Mouse (Mus musculus) limb, embryonic 14.5 days (tissue): Measurements from ENCODE around the gene Olfr417. TPM values are rescaled to one million over a fixed set of nuclear protein-coding genes. Genes with fewer than 3 reads are reported as not detected.

ENCODE experiments used
- ATAC-seq: fragments of 200-750 bp; cut with Nextera tagmentation; 2 replicates; pipeline ENCODE4 v1.8.0; 2017; ENCODE audit warnings: low read depth, moderate number of reproducible peaks, moderate TSS enrichment; ENCODE audit not compliant: low FRiP score
- DNase-seq: peaks from one replicate; pipeline ENCODE4 v3.0.0-alpha.2; 2015; ENCODE audit warnings: low spot score
- H3K27ac ChIP-seq: fragments of 300-500 bp; sonication (generic); replicated peaks from 2 replicates; pipeline ENCODE4 v1.5.1; 2014; ENCODE audit warnings: low read depth, mild to moderate bottlenecking, low read length, moderate library complexity, mixed read lengths
- H3K27me3 ChIP-seq: fragments of 300-500 bp; sonication (generic); 2 replicates; pipeline ENCODE4 v1.6.1; 2014; ENCODE audit warnings: low read length, mixed read lengths; ENCODE audit not compliant: control insufficient read depth, insufficient read depth
- H3K36me3 ChIP-seq: fragments of 300-500 bp; sonication (generic); 2 replicates; pipeline ENCODE4 v1.6.1; 2014; ENCODE audit warnings: mild to moderate bottlenecking, low read length, moderate library complexity, mixed read lengths; ENCODE audit not compliant: control insufficient read depth, insufficient read depth
- H3K4me1 ChIP-seq: fragments of 300-500 bp; sonication (generic); 2 replicates; pipeline ENCODE4 v1.6.1; 2014; ENCODE audit warnings: antibody characterized with exemption, low read length, mixed read lengths; ENCODE audit not compliant: control insufficient read depth, insufficient read depth
- H3K4me2 ChIP-seq: fragments of 300-500 bp; sonication (generic); replicated peaks from 2 replicates; pipeline ENCODE4 v1.6.1; 2014; ENCODE audit warnings: low read depth, mild to moderate bottlenecking, low read length, moderate library complexity; ENCODE audit not compliant: severe bottlenecking
- H3K4me3 ChIP-seq: fragments of 300-500 bp; sonication (generic); replicated peaks from 2 replicates; pipeline ENCODE4 v1.5.1; 2014; ENCODE audit warnings: low read length
- H3K9ac ChIP-seq: fragments of 300-500 bp; sonication (generic); 2 replicates; pipeline ENCODE4 v1.6.1; 2014; ENCODE audit warnings: mild to moderate bottlenecking, low read depth, low read length, moderate library complexity; ENCODE audit not compliant: severe bottlenecking
- H3K9me3 ChIP-seq: fragments of 300-500 bp; sonication (generic); 2 replicates; pipeline ENCODE4 v1.6.1; 2016; ENCODE audit warnings: low read length; ENCODE audit not compliant: control insufficient read depth
- POLR2A ChIP-seq: fragments of 200-500 bp; IDR thresholded peaks from 2 replicates; pipeline ENCODE4 v1.8.0; 2012; ENCODE audit warnings: inconsistent platforms, mild to moderate bottlenecking, moderate library complexity, borderline replicate concordance; ENCODE audit not compliant: insufficient read depth, insufficient read length; ENCODE audit errors: extremely low read depth
- WGBS: fragments of 180-500 bp; shearing (Covaris S2); extraction: QIAGEN DNeasy Blood & Tissue Kit; methylation state at CpG from one replicate; pipeline ENCODE4 v1.1.7; 2014; 5-methylcytosine and 5-hydroxymethylcytosine counted together
- polyA plus RNA-seq, 2 experiments: library from polyadenylated mRNA; depleted of rRNA in 1 of 2; stranded (reverse) in 1 of 2; unstranded in 1 of 2; fragments of >200 nt; fragmentation: Nextera tagmentation in 1 of 2; extraction: Ambion mirVana in 1 of 2; gene quantifications; 2 replicates each; pipeline versions ENCODE4 v1.2.1 to v1.2.3; 2012 to 2014

The Olfr417 gene
- polyA plus RNA-seq, 2 experiments, result not detected

DNA sequence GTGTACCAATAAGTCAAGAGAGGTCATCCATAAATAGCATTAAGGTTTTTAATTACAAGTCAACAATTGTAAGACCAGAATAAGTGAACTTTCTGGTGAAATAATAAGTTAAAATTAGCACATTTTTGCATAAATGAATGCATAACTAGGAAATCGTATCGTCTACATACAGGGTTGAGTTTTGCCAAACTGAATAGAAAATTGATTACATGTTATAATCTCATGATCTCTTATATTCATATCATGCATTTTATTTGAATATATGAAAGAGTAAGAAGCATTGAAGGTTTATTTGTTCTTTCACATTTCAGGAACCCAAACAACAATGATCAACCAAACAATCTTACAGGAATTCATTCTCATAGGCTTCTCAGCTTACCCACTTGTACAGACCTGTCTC is 25.8 kb downstream of the Olfr417 start, which contains the start of gene Olfr248:
TSS of gene Olfr248 (plus strand) at position 301 of the 400 bp plus-strand sequence.
- Histone ChIP-seq H3K9me3 (no peaks in the 10 kb centered on the region), H3K4me3 (no peak within 1 kb of the TSS), H3K4me2 (no peak within 1 kb of the TSS), H3K4me1 (no peaks in the 10 kb centered on the region), H3K27me3 (no peaks in the 10 kb centered on the region), H3K27ac (no peak within 1 kb of the TSS), H3K9ac (no peak within 1 kb of the TSS), H3K36me3 (no peaks in the 10 kb centered on the region)
- ATAC-seq, result no peak
- 93% methylated on average over 2 of the region's 2 CpGs for WGBS
- no peak for DNase-seq
- no peak for TF ChIP-seq POLR2A

DNA sequence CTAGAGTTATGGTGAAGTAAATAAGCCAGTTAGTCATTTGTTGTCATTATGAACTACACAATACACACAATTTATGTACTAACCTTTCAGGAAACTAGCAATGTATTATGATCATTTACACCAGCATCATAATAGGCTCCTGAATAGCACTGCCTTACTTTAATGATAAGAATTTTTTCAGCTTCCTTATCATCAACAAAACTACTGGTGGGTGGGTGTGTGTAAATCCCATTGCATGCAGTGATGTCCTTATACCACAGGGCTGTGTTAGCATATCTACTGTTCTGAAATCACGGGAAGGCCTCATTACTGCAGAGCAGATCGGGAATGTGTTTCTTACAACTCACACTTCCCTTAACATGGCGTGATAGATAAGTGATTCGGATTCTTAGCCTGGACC is 58.0 kb downstream of the Olfr417 start:
- no peak for DNase-seq
- no peaks in the 10 kb centered on the region for H3K36me3 ChIP-seq
- 77% methylated on average over 4 of the region's 4 CpGs for WGBS
- H3K4me1 ChIP-seq, result no peaks in the 10 kb centered on the region
- no peak overlapping the region for H3K27ac ChIP-seq
- no peak overlapping the region for H3K9ac ChIP-seq
- no peak for ATAC-seq
- H3K9me3 ChIP-seq, result no peaks in the 10 kb centered on the region
- no peak for TF ChIP-seq POLR2A
- H3K27me3 ChIP-seq, result no peaks in the 10 kb centered on the region
- H3K4me2 ChIP-seq, result no peak overlapping the region
- no peak overlapping the region for H3K4me3 ChIP-seq

DNA sequence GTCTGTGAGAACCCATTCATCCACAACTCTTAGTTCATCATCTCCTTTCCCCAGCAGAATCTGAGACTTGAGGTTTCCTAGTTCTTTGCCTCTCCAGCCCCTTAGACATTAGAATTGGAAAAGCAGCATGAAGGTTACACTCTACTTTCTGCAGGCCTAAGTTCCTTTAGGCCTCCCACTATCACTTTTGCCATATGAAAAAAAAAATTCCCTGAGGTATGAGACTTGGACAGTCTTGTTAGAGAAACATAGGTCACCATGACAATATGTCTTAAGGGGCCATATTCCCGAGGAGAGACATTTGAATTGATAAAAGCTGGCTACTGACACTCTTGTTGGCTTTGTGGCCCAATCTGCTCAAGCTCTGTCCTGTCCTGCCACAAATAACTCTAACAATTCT is 58.8 kb downstream of the Olfr417 start, which contains the start of gene Olfr414:
TSS of gene Olfr414 (plus strand) at position 301 of the 400 bp plus-strand sequence.
- DNase-seq, result no peak
- TF ChIP-seq POLR2A, result no peak
- Histone ChIP-seq H3K4me2 (no peak within 1 kb of the TSS), H3K4me3 (no peak within 1 kb of the TSS), H3K9me3 (no peaks in the 10 kb centered on the region), H3K4me1 (no peaks in the 10 kb centered on the region), H3K36me3 (no peaks in the 10 kb centered on the region), H3K27ac (no peak within 1 kb of the TSS), H3K9ac (no peak within 1 kb of the TSS), H3K27me3 (no peaks in the 10 kb centered on the region)
- 62% methylated on average over 1 of the region's 1 CpGs for WGBS
- no peak for ATAC-seq

Other genes starting within 250 kb of the Olfr417 start
- gene Olfr231, start 244.0 kb upstream of the Olfr417 start, polyA plus RNA-seq (2012; rRNA removed), result not detected in 2 replicates
- not detected in 2 replicates for gene Olfr231, start 244.0 kb upstream of the Olfr417 start, polyA plus RNA-seq (2014; fragmentation: Nextera tagmentation; extraction: Ambion mirVana)
- not detected in 2 replicates for gene Olfr424, start 233.6 kb upstream of the Olfr417 start, polyA plus RNA-seq (2012; rRNA removed)
- gene Olfr424, start 233.6 kb upstream of the Olfr417 start, polyA plus RNA-seq (2014; fragmentation: Nextera tagmentation; extraction: Ambion mirVana), result not detected in 2 replicates
- not detected in 2 replicates for gene Olfr420, start 209.5 kb upstream of the Olfr417 start, polyA plus RNA-seq (2012; rRNA removed)
- gene Olfr420, start 209.5 kb upstream of the Olfr417 start, polyA plus RNA-seq (2014; fragmentation: Nextera tagmentation; extraction: Ambion mirVana), result not detected in 2 replicates
- gene Spta1, start 192.3 kb upstream of the Olfr417 start, polyA plus RNA-seq (2012; rRNA removed), result 0.09 and 0.19 TPM in 2 replicates
- gene Spta1, start 192.3 kb upstream of the Olfr417 start, polyA plus RNA-seq (2014; fragmentation: Nextera tagmentation; extraction: Ambion mirVana), result 0.19 and 0.34 TPM in 2 replicates
- gene Olfr419, start 113.1 kb upstream of the Olfr417 start, polyA plus RNA-seq (2012; rRNA removed), result not detected in 2 replicates
- gene Olfr419, start 113.1 kb upstream of the Olfr417 start, polyA plus RNA-seq (2014; fragmentation: Nextera tagmentation; extraction: Ambion mirVana), result not detected in 2 replicates
- gene Mptx1, start 34.6 kb upstream of the Olfr417 start, polyA plus RNA-seq (2012; rRNA removed), result not detected in 2 replicates
- gene Mptx1, start 34.6 kb upstream of the Olfr417 start, polyA plus RNA-seq (2014; fragmentation: Nextera tagmentation; extraction: Ambion mirVana), result not detected in 2 replicates
- gene Olfr248, start 25.9 kb downstream of the Olfr417 start, polyA plus RNA-seq (2012; rRNA removed), result not detected in 2 replicates
- not detected in 2 replicates for gene Olfr248, start 25.9 kb downstream of the Olfr417 start, polyA plus RNA-seq (2014; fragmentation: Nextera tagmentation; extraction: Ambion mirVana)
- gene Olfr414, start 58.9 kb downstream of the Olfr417 start, polyA plus RNA-seq (2012; rRNA removed), result not detected in 2 replicates
- gene Olfr414, start 58.9 kb downstream of the Olfr417 start, polyA plus RNA-seq (2014; fragmentation: Nextera tagmentation; extraction: Ambion mirVana), result not detected in 2 replicates
- gene Olfr220, start 77.0 kb downstream of the Olfr417 start, polyA plus RNA-seq (2012; rRNA removed), result not detected in 2 replicates
- not detected in 2 replicates for gene Olfr220, start 77.0 kb downstream of the Olfr417 start, polyA plus RNA-seq (2014; fragmentation: Nextera tagmentation; extraction: Ambion mirVana)
- gene Fmn2, start 136.7 kb downstream of the Olfr417 start, polyA plus RNA-seq (2012; rRNA removed), result 1.9 and 2.0 TPM in 2 replicates
- 0.67 and 0.93 TPM in 2 replicates for gene Fmn2, start 136.7 kb downstream of the Olfr417 start, polyA plus RNA-seq (2014; fragmentation: Nextera tagmentation; extraction: Ambion mirVana)